Mouse (Mus musculus) ovary, postnatal 36 days (tissue): ENCODE data around the gene St6galnac5.

Source experiments
- DNase-seq: peaks from one replicate; pipeline ENCODE4 v3.0.0; 2022; ENCODE audit warnings: low spot score, mixed read lengths

St6galnac5 gene

GRCm38 (mm10) chr3:152981988-152982387 lies at the start of gene St6galnac5:
Gene St6galnac5 (minus strand): TSS chr3:152982246.
- no peak for DNase-seq

GRCm38 (mm10) chr3:153030756-153031155 lies 48.7 kb upstream of the St6galnac5 start:
- DNase-seq = no peak

GRCm38 (mm10) chr3:153024016-153024415 lies 42.0 kb upstream of the St6galnac5 start:
- no peak for DNase-seq

GRCm38 (mm10) chr3:153018051-153018450 lies 36.0 kb upstream of the St6galnac5 start:
- no peak for DNase-seq

- no peak for DNase-seq
Observed at GRCm38 (mm10) chr3:153016355-153016754, 34.3 kb upstream of the St6galnac5 start.

- DNase-seq = no peak
Observed at GRCm38 (mm10) chr3:153006893-153007292, 24.8 kb upstream of the St6galnac5 start.

- DNase-seq = no peak
Observed at GRCm38 (mm10) chr3:152998901-152999300, 16.9 kb upstream of the St6galnac5 start.

GRCm38 (mm10) chr3:152998106-152998505 lies 16.1 kb upstream of the St6galnac5 start:
- no peak for DNase-seq

GRCm38 (mm10) chr3:152993608-152994007 lies 11.6 kb upstream of the St6galnac5 start:
- DNase-seq = no peak

- no peak for DNase-seq
Observed at GRCm38 (mm10) chr3:152990787-152991186, 8.7 kb upstream of the St6galnac5 start.

GRCm38 (mm10) chr3:152980978-152981974 lies 770 bp downstream of the St6galnac5 start:
- DNase-seq = no peak

GRCm38 (mm10) chr3:152980431-152980830 lies 1.6 kb downstream of the St6galnac5 start:
- no peak for DNase-seq

- no peak for DNase-seq
Observed at GRCm38 (mm10) chr3:152979481-152980092, 2.5 kb downstream of the St6galnac5 start.

- no peak for DNase-seq
Observed at GRCm38 (mm10) chr3:152971373-152971772, 10.7 kb downstream of the St6galnac5 start.

- DNase-seq = no peak
Observed at GRCm38 (mm10) chr3:152969774-152970347, 12.2 kb downstream of the St6galnac5 start.

- no peak for DNase-seq
Observed at GRCm38 (mm10) chr3:152961855-152962376, 20.1 kb downstream of the St6galnac5 start.

- peak; percentile 11 for DNase-seq
Observed at GRCm38 (mm10) chr3:152958358-152959150, 23.5 kb downstream of the St6galnac5 start.

- DNase-seq = no peak
Observed at GRCm38 (mm10) chr3:152956771-152957170, 25.3 kb downstream of the St6galnac5 start.

- DNase-seq = no peak
Observed at GRCm38 (mm10) chr3:152956038-152956437, 26.0 kb downstream of the St6galnac5 start.

- no peak for DNase-seq
Observed at GRCm38 (mm10) chr3:152951634-152952545, 30.2 kb downstream of the St6galnac5 start.
